Mouse (Mus musculus) cortical plate, adult 2 months (tissue): ENCODE results near the gene Tnfrsf13c.

ENCODE experiments used
- CTCF ChIP-seq: fragments of 200-500 bp; IDR thresholded peaks from 2 replicates; pipeline ENCODE4 v1.5.1; 2011; ENCODE audit warnings: mild to moderate bottlenecking, control low read depth, low read length; ENCODE audit not compliant: insufficient read depth; ENCODE audit errors: extremely low read depth
- POLR2A ChIP-seq: fragments of 200-500 bp; IDR thresholded peaks from 2 replicates; pipeline ENCODE4 v1.6.1; 2011; ENCODE audit warnings: mild to moderate bottlenecking, low read length, control low read depth; ENCODE audit not compliant: insufficient read depth; ENCODE audit errors: extremely low read depth

DNA sequence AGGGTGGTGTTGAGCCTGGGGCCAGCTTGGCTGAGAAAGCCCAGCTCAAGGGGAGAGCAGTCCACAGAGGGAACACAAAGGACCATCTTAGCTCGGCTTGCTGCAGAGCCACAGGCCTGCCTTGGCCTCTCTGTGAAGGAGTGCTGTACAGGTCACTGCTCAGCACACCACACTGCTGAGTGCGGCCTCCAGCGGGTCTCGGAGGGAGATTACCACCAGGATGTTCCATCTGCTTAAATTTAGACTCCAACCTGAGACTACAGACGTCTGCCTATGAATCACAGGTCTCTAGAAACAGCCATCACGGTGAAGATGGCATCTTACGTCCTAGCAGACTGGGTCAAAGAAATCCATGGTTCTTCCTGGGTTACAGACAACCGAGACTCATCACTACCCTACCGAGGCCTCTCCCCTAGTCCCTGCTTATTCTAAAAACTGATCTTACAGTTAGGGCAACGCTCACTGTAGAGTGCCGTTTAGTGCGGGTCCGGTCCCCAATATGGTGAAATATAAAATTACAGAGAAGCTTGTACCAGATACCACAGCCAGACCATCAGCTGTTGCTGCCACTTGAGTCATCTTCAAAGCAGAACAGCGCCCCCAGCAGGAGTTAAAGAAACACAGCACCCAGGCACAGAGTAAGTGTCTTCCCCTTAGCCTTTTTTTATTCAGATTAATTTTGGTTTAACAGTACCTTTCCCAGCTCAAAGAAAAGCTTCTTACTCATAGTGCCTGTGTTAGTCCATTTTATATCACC lies 2.9 kb downstream of the Tnfrsf13c start:
- TF ChIP-seq POLR2A, result no peak
- 0 out of 2 replicates have a peak, but pooled peaks have one; percentile 8 for TF ChIP-seq CTCF
